Mouse (Mus musculus): Measurements from ENCODE around the gene Tsr1.

Tsr1 gene

DNA sequence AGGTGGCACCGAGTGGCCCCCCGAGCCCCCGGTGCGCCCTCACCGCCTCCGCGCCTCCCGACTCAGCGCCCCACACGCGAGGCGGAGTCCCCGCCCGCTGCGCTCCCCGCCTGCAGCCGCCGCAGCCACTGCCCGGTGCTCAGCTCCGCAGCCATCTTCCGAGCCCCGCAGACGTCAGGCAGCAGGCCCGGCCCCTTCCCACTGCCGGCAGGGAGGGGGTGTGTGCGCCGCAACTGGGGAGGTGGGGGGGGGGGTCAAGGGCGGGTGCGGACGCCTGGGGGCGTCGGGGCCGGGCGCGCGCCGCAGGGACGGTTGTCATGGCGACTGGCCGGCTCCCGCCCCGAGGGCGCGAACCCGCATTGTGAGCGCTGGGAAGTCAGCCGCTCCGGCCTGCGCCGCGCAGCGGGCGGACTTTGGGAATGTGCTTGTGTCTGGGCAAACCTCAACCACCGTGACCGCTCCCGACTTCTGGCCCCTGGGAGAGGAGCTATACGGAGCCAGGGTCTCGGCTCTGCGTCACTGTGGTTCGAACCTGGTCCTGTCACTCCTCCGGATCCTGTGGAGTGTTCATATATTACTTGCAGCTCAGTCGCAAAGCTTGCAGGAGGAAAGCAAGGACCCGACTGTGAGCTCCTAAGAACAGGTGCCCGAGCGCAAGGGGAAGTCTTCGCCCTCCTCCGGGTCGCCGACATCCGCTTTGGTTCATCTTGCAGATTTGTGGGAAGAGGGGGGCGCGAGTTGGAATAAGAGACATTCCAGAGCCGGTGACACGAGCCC lies 782 bp upstream of the Tsr1 start, which contains the start of gene Sgsm2:
Gene Sgsm2 (minus strand): TSS at position 160 of the 777 bp plus-strand sequence.
- peak; percentile 79 for DNase-seq (ENCODE audit: low spot score)

DNA sequence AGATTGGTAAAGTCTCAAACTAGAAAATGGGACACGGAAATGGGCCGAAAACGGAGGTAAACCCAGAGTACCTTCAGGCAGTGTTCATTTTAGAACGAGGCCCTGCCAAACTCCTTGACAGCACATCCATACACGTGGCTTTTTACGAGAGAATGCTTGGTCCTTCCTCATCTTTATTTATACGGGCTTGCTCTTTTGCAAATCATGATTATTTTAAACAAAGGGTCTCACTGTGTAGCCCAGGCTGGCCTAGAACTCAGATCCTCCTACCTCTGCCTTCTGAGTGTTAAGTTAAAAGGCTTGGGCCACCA lies 601 bp downstream of the Tsr1 start:
- no peak for DNase-seq (ENCODE audit: low spot score)

DNA sequence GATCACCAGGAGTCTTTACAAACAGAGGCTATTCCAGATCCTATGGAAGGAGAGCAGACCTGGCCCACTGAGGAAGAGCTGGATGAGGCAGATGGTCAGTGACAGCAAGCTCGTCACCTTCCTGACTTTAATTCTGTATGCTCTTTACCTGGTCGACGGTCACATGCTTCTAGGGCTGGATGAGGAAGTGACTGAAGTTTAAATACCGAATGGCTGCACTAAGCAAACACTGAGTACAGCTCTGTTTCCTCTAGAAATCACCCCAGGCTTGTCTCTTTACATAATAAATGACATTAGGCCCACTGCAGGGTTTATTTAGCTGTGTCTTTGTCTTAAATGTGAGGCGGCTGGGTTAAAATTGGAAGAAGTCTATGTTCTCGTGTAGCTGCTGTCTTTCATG lies 3.7 kb downstream of the Tsr1 start:
- DNase-seq (ENCODE audit: low spot score) = peak; percentile 44

DNA sequence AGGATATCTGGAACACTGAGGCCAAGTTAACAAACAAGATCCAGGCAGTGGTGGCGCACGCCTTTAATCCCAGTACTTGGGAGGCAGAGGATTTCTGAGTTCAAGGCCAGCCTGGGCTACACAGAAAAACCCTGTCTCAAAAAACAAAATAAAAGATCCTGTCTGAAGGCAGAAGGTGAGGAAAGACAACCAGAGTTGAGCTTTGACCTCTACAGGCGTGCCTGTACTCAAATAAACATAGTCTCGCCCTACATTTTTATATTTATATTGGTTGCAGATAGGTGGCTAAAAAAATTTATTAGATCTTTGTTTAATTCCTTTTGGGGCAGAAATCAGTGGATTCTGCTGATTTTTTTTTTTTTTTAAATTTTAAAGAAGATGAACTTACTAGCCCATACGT lies 4.5 kb downstream of the Tsr1 start:
- no peak for DNase-seq (ENCODE audit: low spot score)

DNA sequence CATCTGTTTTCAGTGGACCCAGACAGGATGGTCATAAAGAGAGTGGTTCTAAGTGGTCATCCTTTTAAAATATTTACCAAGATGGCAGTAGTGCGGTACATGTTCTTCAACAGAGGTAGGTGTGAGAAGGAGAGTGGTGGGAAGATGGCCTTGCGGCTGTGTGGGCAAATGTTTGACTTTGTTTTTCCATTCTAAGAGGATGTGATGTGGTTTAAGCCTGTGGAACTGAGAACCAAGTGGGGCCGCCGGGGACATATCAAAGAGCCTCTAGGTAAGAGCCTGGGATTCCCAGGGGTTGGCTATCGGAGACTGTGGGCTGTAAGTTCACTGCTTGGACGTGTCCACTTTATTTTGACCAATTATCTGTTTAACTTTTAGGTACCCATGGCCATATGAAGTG lies 10.0 kb downstream of the Tsr1 start:
- no peak for DNase-seq (ENCODE audit: low spot score)

DNA sequence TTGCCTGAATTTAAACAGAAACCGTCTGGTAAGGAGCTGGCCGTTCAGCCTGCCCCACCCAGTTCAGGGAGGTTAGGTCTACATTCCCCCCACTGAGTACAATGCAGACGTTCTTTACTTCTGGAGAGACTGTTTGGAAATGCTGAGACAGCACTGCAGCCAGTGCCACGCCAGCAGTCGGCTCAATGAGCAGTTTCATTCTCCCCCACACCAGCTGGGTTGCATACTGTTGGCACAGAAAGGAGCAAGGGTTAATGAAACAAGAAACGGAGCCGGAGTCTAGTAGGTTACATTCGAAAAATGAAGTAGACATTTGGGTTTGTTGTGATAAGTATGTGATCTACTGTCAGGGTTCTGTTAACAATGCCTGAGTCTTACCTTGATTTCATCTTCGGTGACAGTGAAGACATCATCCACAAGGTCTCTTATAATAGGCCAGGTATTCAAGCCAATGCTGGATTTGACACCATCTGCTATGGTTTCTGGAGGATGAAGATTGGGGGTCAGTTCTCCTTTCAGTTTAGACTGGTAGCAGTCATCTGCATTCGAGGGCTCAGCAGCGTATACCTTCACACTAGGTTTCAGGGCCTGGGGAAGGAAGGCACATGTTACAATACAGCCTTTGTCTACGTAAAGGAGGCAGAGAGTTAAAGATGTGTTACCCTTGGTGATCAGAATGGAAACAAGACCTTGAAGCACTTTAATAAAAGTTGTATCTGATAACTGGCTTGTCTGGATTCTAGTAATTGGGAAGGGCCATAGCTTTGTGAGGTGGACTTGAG lies 10.9 kb downstream of the Tsr1 start:
- no peak for DNase-seq (ENCODE audit: low spot score)

DNA sequence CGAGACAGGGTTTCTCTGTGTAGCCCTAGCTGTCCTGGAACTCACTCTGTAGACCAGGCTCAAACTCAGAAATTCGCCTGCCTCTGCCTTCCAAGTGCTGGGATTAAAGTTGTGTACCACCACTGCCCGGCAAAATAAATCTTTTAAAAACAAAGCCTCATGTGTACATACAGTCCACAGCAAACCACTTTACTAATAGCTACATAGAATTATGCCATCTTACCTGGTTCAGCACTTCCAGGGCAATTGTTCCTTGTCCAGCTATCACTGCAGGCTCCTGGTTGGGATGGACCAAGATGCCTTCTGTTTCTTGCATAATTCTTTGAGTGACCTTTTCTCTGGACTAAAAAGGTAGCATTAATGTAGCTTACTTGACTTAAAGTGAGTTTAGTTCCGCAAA lies 12.1 kb downstream of the Tsr1 start:
- DNase-seq (ENCODE audit: low spot score) = no peak

DNA sequence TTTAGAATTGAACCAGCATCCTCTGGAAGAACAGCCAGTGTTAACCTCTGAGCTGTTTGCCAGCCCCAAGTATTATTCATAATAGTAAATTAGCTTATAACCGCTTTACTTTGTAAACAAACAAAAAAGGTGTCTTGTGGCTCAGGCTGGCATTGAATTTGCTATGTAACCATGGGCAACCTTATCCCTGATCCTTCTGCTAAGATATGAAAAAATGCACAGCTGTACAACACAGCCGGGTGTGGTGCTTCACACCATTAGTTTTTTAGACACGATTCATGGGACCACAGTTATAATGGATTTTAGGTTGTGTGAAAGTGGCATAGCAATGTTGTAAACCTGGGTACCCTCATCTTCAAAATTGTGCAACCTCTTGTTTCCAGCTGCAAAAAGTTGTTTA lies 14.6 kb downstream of the Tsr1 start:
- DNase-seq (ENCODE audit: low spot score) = no peak

DNA sequence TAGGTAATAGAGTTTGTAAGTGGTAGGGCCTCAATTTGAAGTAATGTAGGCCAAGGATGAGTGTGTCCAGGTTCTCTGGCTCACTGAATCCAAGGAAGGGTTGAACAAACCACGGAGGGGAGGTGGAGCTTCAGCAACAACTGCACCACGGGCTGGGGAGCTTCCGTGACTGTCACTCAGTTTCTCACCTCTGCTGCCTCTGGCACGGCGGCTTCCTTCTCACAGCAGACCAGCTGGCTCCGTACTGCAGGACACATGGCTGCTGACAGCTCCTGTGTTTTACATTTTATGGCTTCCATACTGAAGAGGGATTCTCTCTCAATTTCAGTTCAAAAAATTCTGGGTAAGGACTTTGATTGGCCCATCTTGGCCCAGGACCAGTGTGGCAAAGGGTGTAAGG lies 21.4 kb downstream of the Tsr1 start:
- DNase-seq (ENCODE audit: low spot score) = no peak

DNA sequence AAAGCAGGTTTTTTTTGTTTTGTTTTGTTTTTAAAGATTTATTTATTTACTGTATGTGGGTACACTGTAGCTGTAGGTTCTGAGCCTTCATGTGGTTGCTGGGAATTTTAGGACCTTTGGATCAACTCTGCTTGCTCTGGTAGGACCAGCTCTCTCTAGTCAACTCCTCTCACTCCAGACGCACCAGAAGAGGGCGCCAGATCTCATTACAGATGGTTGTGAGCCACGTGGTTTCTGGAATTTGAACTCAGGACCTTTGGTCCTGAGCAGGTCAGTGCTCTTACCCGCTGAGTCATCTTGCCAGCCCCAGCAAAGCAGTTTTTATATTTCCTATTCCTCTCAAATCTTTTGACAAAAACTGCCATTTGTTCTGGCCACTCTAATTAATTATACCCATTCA lies 26.3 kb downstream of the Tsr1 start:
- peak; percentile 56 for DNase-seq (ENCODE audit: low spot score)

DNA sequence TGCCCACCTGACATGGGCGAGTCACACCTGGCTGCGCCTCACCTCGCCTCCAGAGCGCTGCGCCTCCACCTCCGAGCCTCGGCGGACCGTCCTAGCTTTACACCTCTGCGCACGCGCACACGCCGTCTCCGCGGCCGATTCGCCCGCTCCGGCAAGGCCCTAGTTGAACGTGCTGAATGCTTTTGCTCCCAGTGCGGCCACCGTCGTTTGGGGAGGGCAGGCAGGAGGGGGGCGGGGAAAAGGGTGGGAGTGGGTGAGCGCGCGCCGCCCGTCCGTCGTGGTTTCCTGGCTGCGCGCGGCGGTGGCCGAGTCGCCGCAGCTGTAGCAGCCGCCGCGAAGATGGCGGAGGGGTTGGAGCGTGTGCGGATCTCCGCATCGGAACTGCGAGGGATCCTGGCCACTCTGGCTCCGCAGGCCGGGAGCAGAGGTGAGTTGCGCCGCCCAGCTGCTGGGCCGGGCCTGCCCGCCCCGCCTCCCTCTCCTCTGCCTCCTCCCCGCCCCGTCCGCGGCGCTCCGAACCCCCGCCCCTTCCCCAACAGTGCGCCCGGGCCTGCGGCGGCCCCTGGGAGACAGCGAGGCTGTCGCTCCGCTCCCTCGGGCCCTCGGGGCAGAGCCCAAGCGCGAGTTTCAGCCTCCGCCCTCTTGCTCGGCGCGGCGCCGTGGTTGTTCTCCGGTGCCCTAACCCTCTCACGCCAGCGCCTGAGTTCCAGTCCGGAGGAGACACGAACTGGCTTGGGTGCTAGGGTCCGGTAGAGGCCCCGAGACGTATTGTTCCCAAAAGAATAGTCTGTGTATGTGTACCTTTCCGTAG lies 27.9 kb downstream of the Tsr1 start, which contains the start of the genes Smg6 and Srr:
Gene Smg6 (plus strand): TSS at position 247 of the 811 bp plus-strand sequence.
Gene Srr (minus strand): TSS at position 372 of the 811 bp plus-strand sequence.
- DNase-seq (ENCODE audit: low spot score) = peak; percentile 99

DNA sequence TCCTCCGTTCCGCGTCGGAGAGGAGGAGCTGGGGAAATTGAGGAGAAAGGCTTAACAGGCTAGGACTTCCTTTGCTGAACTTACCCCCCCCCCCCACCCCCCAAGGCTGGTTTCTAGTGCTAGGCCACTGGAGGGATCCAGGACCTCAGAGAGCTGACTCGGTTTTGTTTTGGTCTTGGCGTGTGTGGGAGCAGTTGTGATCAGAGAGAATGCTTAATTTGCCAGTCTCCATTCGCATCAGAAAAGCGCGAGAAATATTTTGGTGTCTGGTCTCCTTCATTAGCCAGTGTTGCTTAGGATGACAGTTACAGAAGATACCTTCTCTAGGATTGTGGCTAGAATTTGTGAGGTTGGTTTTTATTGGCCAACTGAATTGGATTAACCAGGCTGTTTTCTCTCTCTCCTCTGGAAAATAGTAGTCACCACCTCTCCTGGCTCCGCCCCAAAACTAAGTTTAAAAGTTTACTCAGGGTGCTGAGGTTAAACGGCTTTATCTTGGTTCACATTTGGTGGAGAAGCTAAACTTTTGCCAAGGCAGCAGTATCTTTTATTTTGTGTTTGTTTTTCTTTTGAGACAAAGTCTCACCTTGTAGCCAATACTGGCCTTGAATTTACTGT lies 28.6 kb downstream of the Tsr1 start:
- peak; percentile 72 for DNase-seq (ENCODE audit: low spot score)

DNA sequence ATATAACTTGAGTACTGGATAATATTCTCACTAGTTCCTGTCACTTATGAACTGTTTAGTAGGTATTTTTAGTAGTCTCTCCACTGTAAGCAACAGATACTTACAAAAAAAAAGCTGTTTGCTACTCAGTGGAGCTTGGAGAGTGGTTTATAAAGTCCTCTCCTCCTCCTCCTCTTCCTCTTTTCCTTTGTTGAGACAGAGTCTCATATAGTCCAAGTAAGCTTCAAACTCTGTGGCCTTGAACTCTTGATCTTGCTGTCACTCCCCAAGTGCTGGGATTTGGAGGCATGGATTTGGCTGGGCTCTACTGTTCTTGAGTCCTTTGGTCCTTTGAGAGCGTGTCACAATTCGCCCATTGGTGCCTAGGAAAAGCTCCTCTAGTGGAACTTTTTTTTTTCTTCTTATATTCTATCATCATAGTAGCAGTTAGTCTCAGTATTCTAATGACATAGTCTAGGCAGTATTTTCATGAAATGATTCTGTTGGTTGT lies 29.4 kb downstream of the Tsr1 start:
- DNase-seq (ENCODE audit: low spot score) = no peak

DNA sequence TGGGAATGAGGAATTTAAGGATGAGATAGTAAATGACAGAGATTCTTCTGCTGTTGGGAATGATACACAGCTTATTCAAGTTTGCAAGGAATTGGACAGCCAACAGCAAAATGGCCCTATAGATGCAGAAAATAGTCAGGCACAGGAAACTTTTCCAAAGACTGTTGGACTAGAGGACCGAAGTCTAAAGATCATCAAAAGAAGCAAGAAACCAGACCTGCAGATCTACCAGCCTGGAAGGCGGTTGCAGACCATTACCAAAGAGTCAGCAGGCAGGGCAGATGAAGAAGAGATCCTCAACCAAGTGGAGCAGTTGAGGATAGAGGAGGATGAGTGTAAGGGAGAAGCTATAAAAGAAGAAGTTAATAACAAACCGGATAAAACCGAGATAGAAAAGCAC lies 31.2 kb downstream of the Tsr1 start:
- no peak for DNase-seq (ENCODE audit: low spot score)

DNA sequence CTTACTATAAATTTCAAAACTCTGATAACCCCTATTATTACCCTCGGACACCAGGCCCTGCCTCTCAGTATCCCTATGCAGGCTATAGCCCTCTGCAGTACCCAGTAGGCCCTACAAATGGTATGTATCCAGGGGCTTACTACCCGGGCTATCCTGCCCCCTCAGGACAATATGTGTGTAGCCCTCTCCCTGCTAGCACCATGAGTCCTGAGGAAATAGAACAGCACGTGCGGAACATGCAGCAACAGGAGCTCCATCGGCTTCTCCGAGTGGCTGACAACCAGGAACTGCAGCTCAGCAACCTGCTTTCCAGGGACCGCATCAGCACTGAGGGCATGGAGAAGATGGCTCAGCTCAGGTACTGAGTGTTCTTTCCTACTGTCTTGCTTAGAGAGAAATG lies 32.5 kb downstream of the Tsr1 start:
- DNase-seq (ENCODE audit: low spot score) = no peak

DNA sequence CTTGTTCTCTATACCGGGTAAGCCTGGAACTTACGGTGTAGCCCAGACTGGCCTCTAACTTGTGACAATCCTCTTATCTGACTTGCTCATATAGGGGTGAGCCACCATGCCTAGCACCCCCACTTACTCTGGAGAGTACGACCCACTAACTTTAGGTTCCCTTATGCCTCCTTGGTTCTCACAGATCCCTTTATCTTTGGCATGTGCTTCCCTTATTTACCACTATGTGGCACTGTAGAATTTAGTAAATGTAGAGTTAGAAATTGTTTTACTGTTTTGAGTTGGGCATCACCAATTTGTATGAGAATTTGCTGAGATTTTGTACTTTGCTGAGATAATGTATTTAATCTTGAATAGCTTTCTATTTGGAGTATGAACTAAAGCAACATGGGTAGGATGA lies 48.5 kb downstream of the Tsr1 start:
- no peak for DNase-seq (ENCODE audit: low spot score)

DNA sequence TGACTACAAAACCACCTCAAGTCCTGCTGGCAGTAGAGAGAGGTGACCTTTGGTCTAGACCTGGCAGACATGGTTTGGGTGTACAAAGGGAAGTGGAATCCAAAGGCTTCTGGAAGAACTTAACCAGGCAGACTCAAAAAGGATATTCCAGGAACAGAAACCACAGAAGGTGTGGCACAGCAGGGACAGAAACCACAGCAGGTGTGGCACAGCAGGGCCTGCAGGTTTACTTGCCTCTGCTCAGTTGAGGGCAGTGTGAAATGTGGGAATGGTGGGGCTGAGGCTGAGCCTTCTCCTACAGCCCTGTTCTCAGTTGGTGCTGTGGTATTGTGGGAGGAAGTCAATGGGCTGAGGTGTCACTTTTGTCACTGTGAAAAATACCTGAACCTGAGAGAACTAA lies 57.0 kb downstream of the Tsr1 start:
- DNase-seq (ENCODE audit: low spot score) = no peak

DNA sequence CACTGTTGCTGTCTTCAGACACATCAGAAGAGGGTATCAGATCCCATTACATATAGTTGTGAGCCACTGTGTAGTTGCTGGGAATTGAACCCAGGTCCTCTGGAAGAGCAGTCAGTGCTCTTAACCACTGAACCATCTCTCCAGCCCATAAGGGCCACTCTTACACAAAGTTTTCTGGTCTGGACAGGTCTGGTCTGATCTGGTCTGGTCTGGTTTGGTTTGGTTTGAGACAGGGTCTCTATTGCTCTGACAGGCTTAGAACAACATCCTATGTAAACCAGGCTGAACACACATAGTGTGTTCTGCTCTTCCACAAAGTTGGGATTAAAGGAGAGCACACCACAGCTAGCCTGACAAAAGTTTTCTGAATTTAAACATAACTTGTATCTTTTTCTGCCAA lies 58.1 kb downstream of the Tsr1 start:
- no peak for DNase-seq (ENCODE audit: low spot score)

DNA sequence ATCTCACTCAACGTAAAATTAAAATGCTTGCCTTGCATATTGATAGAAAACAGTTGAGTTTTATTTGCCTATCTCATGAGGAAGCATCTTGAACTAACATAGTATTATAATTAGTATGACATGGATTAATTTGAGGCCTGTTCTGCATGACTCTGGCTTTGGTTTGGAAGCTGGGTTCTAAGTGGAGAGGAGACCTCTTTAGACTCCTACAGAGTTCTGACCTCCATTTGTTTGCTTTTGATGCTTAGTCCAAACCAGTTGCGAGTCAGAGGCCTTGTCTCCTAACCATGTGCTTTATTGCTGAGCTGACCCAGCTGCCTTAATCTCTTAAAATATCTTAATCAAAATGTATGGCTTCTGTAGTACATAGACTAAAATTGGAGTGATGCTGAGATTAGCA lies 59.7 kb downstream of the Tsr1 start:
- DNase-seq (ENCODE audit: low spot score) = no peak
